Mouse (Mus musculus) C2C12 (cell line): ENCODE results near the gene Capzb.

Source experiments
- CTCF ChIP-seq: IDR thresholded peaks from one replicate; pipeline ENCODE4 v1.5.1; 2011; ENCODE audit not compliant: control insufficient read depth, insufficient read depth, insufficient read length
- MYOD1 ChIP-seq: IDR thresholded peaks from one replicate; pipeline ENCODE4 v1.6.1; 2011; ENCODE audit warnings: low read depth; ENCODE audit not compliant: control insufficient read depth, insufficient read length
- USF1 ChIP-seq: IDR thresholded peaks from one replicate; pipeline ENCODE4 v1.6.1; 2011; ENCODE audit warnings: low read depth, mild to moderate bottlenecking, control low read depth, moderate library complexity

DNA sequence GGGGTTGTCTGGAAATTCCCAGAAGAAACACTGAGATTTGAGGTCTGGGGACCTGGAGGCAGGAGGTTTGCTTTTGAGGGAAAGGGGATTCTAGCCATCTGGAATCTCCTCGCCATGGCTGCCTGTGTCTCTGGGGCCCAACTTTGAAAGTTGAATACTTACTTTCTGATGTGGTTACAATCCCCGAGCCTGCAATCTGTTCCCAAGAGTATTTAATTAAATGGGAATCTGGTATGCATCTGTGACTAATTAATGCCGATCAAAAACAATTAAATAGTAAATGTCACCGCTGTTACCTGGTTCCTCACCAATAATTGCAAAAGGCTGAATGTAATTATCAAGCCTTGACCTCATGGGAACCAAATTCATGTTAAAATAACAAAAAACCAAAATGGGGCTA, 48.1 kb upstream of the Capzb start:
- TF ChIP-seq MYOD1, result no peak
- TF ChIP-seq CTCF, result no peak
- no peak for TF ChIP-seq USF1
